Mouse (Mus musculus) c-Kit-positive CD71-positive TER-119-positive erythroid progenitor cells, embryonic 14.5 days (primary cell): ENCODE measurements around the gene Hoxb8.

Source experiments
- DNase-seq: peaks from one replicate; pipeline ENCODE4 v3.0.0-alpha.2; 2013; ENCODE audit warnings: low spot score

Hoxb8 gene

DNA sequence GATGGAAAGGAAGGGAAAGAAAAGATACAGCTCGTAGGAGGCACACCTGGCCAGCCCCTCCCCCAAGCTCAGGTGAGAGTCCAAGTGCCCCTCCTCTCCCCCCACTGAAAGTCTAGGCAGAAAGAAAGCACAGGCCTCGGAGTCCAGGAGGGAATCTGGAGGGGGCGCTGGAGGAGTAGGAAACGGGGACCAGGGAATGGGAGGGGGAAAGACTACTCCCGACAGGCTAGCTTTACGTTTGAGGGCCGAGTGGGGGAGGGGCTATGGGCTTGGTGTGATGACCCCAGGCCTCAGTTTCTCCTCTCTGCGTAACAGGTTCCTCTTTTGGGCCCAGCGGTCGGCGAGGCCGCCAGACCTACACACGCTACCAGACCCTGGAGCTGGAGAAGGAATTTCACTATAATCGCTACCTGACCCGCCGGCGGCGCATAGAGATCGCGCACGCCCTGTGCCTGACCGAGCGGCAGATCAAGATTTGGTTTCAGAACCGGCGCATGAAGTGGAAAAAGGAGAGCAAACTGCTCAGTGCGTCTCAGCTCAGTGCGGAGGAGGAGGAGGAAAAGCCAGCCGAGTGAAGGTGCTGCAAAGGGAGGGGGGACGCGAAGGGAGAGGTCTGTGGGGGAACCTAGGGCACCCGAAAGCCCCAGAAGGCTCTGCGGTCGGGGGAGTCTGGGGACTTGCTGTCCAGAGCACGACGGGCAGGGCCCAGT lies 18.8 kb downstream of the Hoxb8 start:
- DNase-seq = no peak

DNA sequence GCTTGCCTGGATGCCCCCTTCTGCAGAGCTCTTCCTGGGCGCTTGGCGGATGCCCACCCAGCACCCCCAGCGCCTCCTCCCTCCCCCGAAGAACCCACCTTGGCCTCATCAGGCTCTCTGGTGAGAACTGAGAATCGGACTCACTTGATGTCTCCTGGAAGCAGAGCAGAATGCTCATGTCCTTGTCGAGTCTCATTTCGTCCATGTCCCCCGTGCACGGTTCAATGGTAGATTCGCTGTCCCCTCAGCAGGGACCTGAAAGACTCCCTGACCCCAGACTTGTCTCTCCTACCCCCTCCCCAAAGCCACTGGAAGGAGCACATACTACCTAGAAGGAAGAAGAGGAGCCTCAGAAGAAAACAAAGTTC lies 19.3 kb downstream of the Hoxb8 start:
- no peak for DNase-seq

GRCm38 (mm10) chr11:96301837-96302236 lies 20.1 kb downstream of the Hoxb8 start:
- DNase-seq = no peak

DNA sequence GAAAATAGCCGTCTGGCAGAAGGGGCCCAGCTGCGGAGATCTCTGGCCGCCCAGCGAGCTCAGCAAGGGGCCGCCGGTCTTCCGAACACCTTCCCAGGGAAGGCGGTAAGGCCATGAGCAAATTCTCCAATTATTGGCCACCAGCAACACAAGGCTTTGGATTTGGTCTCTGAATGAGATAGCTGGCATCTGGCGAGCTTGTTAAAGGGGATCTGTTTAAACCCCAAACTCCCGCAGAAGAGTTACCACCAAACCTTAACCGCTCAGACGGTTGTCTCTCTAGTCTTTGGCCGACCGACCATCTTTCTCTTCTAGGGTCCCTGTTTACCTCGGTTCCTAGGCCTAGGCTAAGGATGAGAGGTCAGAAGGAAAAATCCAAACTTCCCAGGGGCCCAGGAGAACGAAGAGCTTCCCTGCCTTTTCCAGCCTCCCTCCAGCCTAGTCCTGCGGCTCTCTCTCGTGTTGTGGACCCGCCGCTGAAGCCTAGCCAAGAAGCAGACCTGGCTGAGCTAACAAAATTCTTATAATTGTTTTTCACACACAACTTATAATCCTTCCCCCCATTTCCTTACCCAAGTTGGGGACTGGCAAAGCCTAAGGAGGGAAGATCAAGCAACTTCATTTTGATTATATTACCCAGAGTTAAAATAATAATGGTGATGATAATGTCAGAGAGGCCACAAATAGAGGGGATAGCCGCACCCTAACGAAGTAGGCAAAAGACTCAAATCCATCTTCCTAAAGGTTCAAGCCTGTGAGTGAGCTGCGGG lies 20.9 kb downstream of the Hoxb8 start:
- DNase-seq = no peak

DNA sequence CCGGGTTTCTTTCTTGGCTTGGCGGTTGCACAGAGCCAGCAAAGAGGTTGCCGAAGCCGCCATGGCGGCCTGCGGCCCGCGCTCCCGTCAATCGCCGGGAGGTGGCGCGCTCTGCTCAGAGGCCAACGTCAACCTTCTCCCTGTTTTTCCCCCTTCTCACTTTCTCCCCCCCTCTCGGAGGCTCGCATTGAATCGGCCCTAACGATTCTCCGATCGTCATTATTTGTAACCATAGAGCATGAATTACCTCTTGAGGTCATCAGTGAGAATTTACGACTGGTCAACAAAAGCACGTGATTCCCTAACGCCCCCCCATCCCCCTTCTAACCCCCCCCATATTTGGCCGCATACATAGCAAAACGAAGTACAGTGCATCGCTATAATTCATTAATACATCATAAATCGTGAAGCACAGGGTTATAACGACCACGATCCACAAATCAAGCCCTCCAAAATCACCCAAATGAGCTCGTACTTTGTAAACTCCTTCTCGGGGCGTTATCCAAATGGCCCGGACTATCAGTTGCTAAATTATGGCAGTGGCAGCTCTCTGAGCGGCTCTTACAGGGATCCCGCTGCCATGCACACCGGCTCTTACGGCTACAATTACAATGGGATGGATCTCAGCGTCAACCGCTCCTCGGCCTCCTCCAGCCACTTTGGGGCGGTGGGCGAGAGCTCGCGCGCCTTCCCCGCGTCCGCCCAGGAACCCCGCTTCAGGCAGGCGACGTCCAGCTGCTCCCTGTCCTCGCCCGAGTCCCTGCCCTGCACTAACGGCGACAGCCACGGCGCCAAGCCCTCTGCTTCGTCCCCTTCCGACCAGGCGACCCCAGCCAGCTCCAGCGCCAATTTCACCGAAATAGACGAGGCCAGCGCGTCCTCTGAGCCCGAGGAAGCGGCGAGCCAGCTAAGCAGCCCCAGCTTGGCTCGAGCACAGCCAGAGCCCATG lies 21.7 kb downstream of the Hoxb8 start, which contains the start of gene Hoxb5:
Gene Hoxb5, plus strand, starts transcription at position 186 of the 949 bp plus-strand sequence.
- DNase-seq = no peak

GRCm38 (mm10) chr11:96304381-96305195 lies 22.9 kb downstream of the Hoxb8 start:
- DNase-seq = no peak

DNA sequence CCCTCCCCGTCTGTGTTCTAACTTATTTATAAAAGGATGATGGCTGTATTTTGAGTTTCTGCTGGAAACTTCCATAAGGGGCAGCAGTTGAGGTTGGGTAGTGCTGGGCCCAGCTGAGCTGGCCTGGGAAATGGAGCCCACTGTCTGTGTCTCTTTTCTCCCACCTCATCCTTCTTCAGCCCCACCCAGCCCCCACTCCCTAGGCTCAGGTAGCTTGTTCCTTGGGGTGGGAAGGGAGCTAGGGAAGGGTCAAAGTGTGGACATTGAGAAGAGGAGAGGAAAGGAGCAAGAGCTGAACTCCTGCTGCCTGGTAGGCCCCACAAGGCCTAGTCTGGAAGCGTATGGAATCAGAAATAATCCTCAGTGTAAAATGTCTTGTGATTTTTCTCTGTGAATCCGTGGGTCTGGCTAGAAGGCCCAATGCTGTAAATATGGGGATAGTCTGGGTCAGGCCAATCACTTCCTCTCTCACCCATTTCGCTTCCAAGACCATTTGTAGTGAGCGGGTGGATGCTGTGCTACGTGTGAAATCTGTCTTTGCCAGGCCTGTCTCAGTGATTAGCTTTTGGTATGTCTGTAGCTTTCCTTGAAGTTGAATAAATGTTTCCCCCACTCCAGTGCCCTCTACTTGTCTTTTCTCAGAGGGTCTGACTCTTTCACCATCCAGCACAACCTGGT lies 23.9 kb downstream of the Hoxb8 start:
- no peak for DNase-seq

DNA sequence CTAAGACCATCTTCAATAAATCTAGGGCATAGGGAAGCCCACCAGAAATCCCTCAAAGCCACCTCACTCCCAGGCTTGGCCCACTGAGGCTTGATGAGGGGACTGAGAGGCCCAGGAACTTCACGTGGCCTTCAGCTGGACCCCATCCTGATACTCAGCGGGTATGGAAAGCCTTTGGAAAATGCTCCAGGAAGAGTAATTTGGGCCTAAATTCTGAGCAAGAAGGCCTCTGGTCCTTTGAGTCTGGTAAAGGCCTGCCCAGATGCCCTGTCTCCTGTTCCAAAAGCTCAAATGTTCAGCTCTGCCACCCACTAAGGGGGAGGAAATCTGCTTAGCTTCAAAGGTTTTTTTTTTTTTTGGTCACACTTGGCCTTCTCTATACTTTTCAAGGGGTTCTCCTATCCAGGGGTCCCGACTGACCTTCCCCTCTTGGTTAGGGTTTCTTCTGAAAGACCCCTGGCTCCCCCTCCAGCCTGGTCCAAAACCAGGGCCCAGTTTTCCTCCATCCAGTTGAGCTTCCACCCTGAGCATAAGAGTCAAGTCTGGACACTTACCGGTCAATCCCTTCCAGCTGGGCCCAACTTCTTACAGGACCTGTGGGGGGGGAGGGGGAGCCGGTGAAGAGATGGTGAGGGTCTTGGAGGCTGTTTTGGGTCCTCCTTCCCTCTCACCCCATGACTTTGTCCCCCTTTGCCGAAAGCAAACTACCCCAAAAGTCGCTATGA lies 24.6 kb downstream of the Hoxb8 start:
- no peak for DNase-seq

DNA sequence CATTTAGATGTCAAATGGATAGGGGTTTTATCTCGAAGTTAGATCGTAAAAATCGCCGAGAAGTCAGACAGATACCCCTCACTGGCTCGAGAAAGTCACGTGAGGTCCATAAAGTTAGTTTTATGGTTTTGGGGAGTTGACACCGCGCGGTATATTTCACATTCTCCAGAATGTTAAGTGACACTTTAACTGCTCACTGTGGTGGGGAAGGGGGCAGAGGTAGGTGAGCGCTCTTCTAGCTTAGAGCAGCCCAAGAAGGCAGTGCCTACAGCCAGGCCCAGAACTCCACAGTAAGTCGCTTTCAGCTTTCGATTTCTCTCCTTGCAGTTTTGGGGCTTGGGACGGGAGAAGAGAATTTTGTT lies 25.2 kb downstream of the Hoxb8 start:
- no peak for DNase-seq

GRCm38 (mm10) chr11:96308763-96309162 lies 27.1 kb downstream of the Hoxb8 start:
- DNase-seq = no peak

- no peak for DNase-seq
Measured at GRCm38 (mm10) chr11:96309288-96309687, 27.6 kb downstream of the Hoxb8 start.

- DNase-seq = no peak
Measured at GRCm38 (mm10) chr11:96310183-96310938, 28.7 kb downstream of the Hoxb8 start.

DNA sequence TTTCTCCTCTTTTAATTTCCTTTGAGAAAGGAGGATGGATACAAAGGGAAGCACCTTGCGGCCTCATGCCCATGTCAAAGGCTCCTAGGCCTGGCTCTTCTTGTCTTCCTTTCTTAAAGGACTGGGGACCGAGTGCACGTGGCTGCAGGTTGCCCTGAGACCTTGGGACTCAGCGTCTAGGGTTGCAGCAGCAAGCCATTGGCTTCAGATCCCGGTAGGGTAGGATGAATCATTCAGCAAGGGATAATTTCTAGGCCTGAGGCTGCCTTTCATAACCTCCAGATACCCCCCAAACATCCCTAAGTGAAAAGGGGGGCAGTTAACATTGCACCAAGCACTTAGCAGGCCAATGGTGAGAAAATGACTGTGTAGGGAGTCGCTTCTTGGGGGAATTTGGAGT lies 29.4 kb downstream of the Hoxb8 start:
- no peak for DNase-seq

- DNase-seq = no peak
Measured at GRCm38 (mm10) chr11:96311520-96312417, 30.1 kb downstream of the Hoxb8 start.

DNA sequence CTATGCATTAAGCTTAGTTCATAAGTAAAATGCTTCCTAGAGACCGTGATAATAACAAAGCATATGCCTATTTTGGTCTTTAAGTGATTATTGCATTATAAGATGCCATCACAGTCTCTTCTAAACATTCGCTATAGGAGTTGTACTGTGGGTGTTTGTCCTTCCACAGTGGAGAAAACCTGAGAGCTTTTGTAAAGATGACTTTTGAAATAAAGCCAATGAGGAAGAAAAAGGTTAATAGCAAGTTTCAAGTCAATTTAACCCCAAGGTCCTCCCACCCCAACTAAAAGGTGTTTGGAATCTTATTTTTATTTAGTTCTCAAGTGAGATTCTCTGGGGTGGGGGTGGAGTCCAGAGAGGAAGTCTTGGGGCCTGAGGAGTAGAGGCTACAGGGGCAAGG lies 31.4 kb downstream of the Hoxb8 start:
- no peak for DNase-seq

- no peak for DNase-seq
Measured at GRCm38 (mm10) chr11:96313806-96314428, 32.2 kb downstream of the Hoxb8 start.

- DNase-seq = no peak
Measured at GRCm38 (mm10) chr11:96314671-96315343, 33.1 kb downstream of the Hoxb8 start.

DNA sequence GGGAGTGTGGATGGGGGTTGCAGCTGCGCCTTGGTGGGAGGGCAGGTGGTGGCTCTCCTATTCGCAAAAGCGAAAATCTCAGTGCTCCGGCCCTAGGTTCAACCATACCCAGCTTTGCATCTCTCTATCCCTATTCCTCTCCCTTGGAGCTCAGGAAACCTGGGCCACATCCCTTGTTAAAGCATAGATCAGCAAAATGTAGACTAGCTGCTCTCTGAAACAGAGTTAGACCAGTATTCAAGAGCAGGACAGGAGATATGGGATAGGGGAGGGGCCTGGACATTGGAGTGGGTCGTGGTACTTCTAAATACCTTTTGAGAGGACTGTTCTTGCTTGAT lies 33.6 kb downstream of the Hoxb8 start:
- DNase-seq = no peak
